Mouse (Mus musculus): ENCODE results near the gene Cd300e.
A peak's percentile ranks its signal among the peaks of the same experiment; 100 is the strongest.

Cd300e gene

DNA sequence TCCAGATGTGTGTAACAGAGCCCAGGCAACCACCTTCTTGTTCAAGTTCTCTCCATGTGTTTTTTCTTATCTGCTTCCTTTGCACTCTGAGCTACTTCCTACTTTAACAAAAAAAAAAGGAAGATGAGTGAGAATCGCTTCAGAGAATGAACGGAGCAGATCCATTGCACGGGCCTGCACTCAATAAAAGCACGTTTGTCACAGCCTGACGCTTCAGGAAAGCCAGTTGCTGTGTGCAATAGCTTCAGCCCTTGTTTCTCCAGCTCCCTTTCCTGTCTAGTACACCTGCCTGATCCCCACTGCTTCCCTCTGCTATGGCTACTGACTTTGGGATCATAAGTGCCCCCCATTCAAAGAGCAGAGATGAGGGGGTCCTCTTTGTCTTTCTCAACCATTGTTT, at the start of gene Cd300e:
Gene Cd300e (minus strand): TSS at position 101 of the 400 bp plus-strand sequence.
- DNase-seq (ENCODE audit: low read depth, low spot score): no peak

DNA sequence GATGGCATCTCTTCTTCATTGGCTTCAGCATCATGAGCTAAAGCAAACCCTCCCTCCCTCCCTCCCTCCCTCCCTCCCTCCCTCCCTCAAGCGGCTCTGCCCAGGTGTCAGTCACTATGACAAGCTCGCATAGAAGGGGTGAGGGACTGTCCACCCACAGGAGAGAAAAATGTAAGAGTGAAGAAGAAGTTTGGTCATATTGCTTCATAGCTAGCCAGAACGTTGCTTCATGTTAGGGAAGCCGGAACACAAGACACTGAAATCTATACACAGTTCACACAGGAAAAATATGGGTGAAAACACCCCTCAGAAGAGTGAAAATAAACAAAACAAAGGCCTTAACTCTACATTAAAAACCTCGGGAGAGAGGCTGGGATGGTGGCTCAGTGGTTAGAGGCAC, 48.3 kb upstream of the Cd300e start:
- DNase-seq (ENCODE audit: low read depth, low spot score): no peak

DNA sequence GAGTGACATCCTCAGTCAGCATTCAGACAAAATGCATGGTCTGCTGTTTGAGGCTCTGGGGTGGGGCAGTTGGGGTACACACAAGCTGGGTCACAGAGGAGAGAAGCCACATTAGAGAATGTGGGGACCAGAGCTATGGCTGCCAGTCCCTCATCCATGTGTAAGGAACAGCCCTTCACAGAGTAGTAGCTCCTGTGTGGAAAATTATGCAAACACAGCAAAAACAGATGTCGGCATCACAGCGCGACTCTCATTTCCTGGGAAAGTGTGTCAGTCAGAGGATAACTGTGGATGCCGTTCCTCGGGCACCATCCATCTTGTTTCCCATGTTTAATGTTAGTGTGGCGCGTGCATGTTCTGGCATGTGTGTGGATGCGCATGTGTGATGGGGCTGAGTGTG, 46.2 kb upstream of the Cd300e start:
- DNase-seq (ENCODE audit: low read depth, low spot score): no peak

DNA sequence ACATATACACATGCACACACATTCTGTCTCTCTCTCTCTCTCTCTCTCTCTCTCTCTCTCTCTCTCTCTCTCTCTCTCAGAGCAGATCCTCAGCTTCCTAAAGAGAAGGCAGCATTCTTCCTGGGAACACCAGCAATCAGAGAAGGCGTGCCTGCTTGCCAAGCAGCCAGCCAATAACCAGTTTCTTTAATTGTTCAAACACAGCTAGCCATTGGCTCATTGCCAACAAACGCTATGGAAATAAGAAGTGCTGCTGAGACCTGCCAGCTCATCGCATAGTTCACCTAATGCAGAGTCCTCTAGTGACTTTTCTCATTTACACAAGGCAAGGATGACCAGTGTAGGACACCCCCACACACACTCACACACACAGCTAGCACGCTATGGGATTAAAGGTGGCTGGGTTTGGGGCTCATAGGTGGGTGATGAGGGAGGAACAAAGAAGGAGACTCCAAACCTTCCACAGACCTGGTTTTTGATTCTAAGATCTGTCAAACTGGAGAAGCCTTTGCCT, 45.5 kb upstream of the Cd300e start:
- no peak for DNase-seq (ENCODE audit: low read depth, low spot score)

DNA sequence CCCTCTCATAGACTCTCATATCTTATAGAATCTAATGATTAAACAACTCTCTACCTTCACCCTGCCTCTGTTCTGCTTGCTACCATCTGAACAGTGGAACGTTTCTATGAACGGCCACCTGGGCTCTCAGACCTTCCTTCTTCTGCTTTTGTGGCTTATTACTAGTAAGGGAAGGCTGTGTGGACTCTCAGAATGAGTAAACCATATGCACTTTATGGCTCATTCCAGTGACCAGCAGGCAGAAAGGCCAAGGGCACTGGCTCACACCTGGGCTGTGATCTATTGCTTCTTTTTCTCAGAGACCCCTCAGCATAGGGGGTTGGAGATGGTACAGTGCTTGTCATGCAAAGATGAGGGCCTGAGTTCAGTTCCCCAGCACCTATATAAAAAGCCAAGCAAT, 44.7 kb upstream of the Cd300e start:
- DNase-seq (ENCODE audit: low read depth, low spot score): no peak

DNA sequence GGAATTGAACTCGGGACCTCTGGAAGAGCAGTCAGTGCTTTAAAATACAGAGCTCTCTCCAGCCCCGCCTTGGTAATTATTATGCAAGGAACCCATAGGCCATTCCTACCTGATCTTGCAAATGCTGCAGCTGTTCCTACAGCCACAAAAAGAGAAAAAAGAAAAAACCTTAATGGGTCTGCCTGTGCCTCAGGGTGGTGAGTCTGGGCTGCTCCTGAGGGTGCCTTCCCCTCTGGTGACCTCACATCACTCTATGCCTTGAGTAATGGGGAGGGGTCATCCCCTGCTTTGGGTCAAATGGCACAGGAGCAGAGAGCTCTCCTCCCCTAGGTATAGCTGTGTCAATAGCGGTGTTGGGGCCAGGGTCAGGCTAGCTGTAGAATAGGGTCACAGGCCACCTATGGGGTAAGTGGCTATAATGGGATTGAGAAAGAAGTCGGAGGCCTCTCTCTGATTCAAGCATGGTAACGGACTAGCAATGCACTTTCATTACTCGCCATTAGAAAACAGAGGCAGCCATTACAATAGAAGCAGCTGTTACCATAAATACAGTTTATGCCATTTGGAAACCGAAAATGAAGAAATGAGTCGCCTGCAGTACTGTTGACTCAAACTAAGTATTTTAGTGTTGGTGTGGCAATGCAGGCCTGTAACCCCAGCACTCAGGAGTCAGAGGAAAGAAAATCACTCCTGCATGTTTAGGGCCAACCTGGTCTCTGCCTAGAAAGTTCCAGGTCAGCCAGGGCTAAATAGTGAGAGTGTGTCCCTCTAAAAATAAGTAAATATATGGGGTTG, 43.0 kb upstream of the Cd300e start:
- DNase-seq (ENCODE audit: low read depth, low spot score): no peak

- no peak for DNase-seq (ENCODE audit: low read depth, low spot score)
These were observed 41.8 kb upstream of the Cd300e start for GRCm38 (mm10) chr11:115103470-115104413.

GRCm38 (mm10) chr11:115102116-115102515, 40.1 kb upstream of the Cd300e start:
- no peak for DNase-seq (ENCODE audit: low read depth, low spot score)

- DNase-seq (ENCODE audit: low read depth, low spot score): no peak
These were observed 39.7 kb upstream of the Cd300e start for GRCm38 (mm10) chr11:115101615-115102051.

- no peak for DNase-seq (ENCODE audit: low read depth, low spot score)
These were observed 38.8 kb upstream of the Cd300e start for GRCm38 (mm10) chr11:115100741-115101140.

- DNase-seq (ENCODE audit: low read depth, low spot score): no peak
These were observed 38.1 kb upstream of the Cd300e start for GRCm38 (mm10) chr11:115100032-115100621.

GRCm38 (mm10) chr11:115099241-115099840, 37.4 kb upstream of the Cd300e start:
- no peak for DNase-seq (ENCODE audit: low read depth, low spot score)

DNA sequence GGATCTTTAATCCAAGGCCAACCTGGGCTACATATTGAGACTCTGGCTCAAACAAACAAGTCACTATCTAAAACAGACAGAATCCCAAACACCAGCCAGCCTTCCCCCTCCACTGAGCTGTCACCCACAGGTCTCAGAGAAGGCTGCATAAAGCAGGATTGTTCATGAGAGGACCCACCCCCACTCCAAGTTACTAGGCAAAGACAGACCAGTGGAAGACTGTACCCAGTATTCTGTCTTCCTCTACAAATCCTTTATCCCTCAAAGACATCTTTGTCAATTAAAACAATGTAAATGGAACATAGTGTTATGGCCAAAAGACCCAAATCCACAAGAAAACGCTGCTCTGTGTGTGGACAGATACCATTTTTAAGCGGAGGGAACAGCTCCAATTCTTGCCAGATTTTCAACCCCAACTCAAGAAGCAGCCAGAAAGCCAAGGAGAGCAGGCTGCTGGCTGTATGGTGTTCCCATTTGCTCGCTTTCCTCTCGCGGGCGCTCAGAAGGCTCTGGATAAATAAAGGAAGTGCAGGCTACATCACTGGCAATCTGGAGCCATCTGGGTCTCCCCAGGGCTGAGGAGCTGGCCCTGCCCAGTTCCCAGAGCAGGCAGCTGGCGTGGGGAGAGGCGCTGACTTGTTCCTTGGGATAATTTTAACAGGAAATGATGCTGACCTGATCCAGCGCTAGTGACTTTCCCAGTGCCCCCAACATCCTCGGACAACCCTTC, 36.4 kb upstream of the Cd300e start:
- no peak for DNase-seq (ENCODE audit: low read depth, low spot score)

- DNase-seq (ENCODE audit: low read depth, low spot score): no peak
These were observed 30.2 kb upstream of the Cd300e start for GRCm38 (mm10) chr11:115092140-115092539.

- peak; percentile 46 for DNase-seq (ENCODE audit: low read depth, low spot score)
These were observed 29.5 kb upstream of the Cd300e start, which contains the start of gene Rab37 for GRCm38 (mm10) chr11:115091362-115091901. Rab37 (plus strand) TSS chr11:115091431.

DNA sequence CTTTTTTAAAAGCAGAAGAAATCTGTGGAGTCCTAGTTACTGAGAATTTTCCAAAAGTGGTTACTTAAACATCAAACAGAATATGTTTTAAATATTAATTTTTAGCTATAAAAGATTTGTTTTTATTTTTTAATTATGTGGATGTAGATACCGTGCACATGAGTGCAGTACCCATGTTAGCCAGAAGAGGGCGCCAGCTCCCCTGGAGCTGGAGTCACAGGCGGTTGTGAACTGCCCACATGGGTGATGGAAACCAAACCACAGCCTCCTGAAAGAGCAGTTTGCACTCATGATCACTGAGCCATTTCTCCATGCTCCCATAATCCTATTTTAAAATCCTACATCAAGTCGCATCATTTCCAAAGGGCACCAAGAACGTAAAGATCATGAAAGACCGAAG, 27.9 kb upstream of the Cd300e start:
- DNase-seq (ENCODE audit: low read depth, low spot score): peak; percentile 67

DNA sequence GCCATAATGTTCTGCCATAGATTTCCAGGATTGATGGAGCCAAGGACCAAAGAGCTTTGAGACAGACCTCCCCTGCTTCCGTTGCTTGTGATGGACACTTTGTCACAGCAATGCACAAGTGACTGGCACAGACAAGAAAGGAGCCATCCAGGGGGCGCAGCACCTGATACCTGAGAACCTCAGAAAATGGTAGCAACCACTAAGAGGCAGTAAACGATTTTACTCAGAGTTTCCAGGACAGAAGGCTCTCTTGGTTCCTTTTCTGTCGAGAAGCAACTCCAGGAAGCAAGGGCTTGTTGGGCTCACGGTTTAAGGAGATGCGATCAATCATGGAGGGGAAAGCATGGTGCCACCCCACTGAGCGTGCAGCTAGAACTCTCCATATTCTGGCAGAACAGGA, 24.2 kb upstream of the Cd300e start:
- DNase-seq (ENCODE audit: low read depth, low spot score): no peak

GRCm38 (mm10) chr11:115085064-115085463, 23.1 kb upstream of the Cd300e start:
- DNase-seq (ENCODE audit: low read depth, low spot score): no peak

- peak; percentile 13 for DNase-seq (ENCODE audit: low read depth, low spot score)
These were observed 22.6 kb upstream of the Cd300e start for GRCm38 (mm10) chr11:115084595-115084994.

- peak; percentile 88 for DNase-seq (ENCODE audit: low read depth, low spot score)
These were observed 21.6 kb upstream of the Cd300e start for GRCm38 (mm10) chr11:115083376-115084139.
